Mouse (Mus musculus) adrenal gland, adult 8-10 months (tissue): ENCODE measurements around the gene Ints7. TPM values are rescaled to one million over a fixed set of nuclear protein-coding genes. Genes with fewer than 3 reads are reported as not detected.
A peak's percentile ranks its signal among the peaks of the same experiment; 100 is the strongest.

ENCODE experiments used
- DNase-seq: peaks from one replicate; pipeline ENCODE4 v3.0.0; 2022
- total RNA-seq, 4 experiments: library from RNA; stranded (reverse); gene quantifications; 2 replicates each; pipeline ENCODE4 v1.2.4; 2022

Gene Ints7
- total RNA-seq, 4 experiments from 2014 or later: 22.5 to 31.1 (median 24.6) TPM

DNA sequence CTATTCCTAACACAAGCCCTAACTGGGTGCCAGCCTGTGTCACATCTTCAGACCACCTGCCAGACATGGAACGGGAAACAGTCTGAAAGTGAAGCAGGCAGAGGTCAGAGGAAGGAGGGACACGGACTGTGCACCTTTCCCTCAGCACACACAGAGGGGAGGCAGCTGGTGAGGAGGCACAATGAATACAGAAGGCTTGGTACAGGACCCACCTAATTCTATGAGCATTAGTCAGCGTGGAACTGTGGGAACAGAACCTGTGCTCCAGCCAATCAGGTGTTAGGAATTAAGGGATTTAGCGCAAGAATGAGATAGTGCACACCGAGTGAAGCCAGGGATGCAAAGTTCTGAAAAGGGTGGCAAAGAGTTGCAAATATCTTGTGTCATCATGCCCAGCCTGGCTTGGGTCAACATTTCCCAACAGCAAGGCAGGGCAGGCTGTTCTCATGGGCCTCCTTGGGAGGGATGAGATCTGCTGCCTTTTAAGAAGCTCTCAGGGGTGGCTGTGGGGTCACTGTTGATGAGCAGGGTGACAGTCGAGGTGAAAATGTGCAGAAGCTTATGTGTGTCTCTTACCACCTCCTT is 57.2 kb downstream of the Ints7 start:
- no peak for DNase-seq

- DNase-seq: no peak
Observed at GRCm38 (mm10) chr1:191634116-191634515, 58.7 kb downstream of the Ints7 start.

DNA sequence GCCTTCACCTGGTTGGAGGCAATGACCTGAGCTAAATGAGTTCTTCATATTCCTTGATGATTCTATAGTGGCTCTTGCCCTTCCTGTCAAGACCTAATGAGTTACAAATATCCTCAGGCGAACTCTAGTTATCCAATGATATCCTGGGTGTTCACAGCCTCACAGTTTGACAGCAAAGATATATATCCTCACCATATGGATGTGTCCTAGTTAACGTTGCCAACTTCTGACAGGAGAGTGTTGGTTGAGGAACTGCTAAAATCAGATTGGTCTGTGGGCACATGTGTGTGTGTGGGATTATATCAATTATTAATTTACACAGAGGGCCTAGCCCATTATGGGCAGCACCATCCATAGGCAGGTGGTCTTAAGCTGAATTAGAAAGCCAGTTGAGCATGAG is 63.0 kb downstream of the Ints7 start:
- DNase-seq: no peak

GRCm38 (mm10) chr1:191639200-191639807 is 63.9 kb downstream of the Ints7 start:
- no peak for DNase-seq

GRCm38 (mm10) chr1:191640146-191640545 is 64.7 kb downstream of the Ints7 start:
- no peak for DNase-seq

DNA sequence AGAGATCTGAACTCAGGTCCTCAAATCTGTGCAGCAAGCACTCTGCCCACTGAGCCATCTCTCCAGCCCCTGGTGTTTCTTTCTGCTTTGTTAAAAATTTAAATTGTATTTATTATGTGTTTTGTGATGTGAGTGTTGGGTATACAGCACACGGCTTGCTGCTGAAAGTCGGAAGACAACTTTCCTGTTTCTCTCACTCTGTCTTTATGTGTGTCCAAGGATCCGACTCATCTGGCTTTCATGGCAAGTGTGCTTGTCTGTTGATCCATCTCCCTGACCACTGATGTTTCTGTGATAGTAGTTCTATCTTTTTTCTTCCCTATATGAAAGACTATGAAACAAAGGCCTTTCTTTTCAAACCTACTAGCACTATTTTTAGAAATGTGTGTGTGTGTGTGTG is 65.4 kb downstream of the Ints7 start:
- no peak for DNase-seq

DNA sequence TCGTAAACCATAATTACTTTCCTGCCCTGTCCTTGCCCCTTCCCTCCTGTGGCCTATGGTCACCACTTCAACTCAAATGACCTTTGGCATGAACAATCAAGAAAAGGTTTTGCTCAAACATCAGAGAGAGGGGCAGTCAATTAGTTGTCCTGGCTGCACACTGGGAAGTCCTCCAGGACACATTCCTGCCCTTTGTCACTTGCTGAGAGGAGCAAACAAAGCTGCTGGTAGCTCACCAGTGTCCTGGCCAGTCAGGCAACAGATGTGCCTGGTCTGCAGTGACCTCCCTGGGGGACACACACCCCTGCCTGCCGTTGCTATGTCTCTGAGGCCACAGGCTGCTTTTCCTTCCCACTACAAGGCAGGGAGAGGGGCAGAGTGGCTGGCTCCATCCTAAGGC is 66.0 kb downstream of the Ints7 start:
- no peak for DNase-seq

- no peak for DNase-seq
Observed at GRCm38 (mm10) chr1:191642903-191643302, 67.5 kb downstream of the Ints7 start.

DNA sequence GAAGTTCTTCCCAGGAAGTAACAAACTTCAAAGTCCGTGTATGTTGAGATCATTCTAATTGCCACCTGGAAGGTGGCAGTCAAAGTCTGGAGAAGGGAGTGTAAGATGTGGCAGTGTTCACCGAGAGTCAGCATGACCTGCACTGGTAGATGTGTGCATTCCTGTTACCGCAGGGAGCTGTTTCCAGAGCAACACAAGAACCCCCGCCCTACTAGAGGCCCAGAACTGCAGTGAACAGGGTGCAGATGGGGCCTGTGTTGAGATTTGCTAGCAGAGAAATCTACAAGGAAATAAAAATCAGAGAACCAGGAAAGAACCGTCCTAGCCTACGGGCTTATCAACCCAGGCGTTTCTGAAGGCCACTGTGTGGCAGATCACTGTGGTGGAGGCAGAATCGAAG is 70.5 kb downstream of the Ints7 start:
- DNase-seq: no peak

DNA sequence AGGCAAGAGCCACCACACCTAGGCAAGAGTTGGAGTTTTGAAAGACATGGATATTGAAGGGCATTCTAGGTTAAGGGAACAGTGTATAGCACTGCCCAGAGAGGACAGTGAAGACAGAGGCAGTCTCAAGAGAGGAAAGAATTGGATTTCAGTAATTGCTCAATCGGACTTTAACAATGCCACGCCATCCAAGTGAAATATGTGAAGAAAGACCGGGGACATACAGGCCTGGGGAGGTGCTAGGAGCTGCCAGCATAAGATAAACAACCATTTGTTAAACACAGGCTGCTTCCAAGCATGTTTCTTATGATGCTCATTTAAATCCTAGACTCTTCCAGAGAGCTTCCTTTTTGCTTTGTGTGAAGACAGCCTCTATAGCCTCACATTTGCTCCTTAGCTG is 72.2 kb downstream of the Ints7 start:
- no peak for DNase-seq

- no peak for DNase-seq
Observed at GRCm38 (mm10) chr1:191659441-191659840, 84.0 kb downstream of the Ints7 start.

DNA sequence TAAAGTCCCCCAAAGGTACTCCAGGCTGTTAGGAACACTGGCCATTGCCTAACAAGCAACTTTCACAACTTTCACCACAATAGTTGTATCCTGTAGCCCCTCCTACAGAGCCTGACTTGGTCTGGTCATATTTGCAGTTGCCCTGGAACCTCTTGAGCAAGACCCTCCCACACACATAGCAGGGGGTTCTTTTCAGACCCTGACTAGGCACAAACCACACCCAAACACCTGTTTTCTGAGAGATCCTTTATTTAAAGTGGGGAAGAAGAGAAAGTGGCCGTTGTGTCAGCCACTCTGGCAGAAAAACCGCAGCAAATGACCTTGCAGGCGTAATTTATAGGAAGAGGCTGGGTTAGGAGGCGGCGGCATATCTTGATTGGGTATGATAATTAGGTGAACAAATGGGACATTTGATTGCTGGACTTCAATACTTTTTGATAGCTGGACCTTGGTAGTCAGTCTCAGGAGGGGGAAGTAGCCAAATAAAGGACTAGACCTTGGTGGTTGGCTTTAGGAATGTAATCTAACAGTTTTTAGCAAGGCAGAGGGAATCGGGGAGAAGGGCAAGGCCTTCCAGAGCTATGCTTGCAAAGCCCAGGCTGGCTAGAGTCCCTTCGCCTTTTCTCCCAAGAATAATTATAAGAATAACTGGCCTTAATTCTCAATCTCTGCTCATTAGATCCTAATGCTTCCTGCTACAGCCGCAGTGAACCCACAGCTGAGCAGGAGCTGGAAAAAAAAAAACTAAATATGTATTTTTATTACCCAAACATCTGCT is 85.8 kb downstream of the Ints7 start:
- peak; percentile 53 for DNase-seq

DNA sequence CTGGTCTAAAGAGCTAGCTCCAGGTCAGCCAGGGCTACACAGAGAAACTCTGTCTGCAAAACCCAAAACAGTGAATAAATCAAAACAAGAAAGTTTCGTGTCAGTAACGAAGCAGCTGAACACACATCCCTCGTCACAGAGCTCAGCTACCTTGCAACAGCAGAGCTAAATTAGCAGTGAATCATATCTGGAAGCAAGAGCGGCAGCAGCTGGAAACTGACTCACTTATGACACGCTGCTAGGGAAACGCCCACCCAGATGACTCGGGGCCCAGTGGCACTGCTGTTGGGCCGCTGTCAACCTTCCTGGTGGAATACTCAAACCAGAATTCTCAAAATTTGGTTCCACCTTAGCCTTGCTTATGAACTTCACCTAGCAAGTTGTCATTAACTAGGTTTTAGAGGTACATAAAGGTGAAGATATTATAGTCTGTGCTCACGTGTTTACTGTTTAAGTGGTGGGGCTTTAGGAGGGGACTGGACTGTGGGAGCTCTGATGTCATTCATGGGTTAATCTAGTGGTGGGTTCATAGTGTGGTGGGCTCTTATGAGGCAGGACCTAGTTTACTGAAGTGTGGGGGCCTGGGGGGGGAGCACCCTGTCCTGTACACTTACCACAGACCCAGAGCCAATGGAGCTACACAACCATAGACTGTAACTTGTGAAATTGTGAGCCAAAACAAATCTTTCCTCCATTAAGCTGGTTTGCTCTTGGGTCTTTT is 86.9 kb downstream of the Ints7 start:
- DNase-seq: peak; percentile 67

DNA sequence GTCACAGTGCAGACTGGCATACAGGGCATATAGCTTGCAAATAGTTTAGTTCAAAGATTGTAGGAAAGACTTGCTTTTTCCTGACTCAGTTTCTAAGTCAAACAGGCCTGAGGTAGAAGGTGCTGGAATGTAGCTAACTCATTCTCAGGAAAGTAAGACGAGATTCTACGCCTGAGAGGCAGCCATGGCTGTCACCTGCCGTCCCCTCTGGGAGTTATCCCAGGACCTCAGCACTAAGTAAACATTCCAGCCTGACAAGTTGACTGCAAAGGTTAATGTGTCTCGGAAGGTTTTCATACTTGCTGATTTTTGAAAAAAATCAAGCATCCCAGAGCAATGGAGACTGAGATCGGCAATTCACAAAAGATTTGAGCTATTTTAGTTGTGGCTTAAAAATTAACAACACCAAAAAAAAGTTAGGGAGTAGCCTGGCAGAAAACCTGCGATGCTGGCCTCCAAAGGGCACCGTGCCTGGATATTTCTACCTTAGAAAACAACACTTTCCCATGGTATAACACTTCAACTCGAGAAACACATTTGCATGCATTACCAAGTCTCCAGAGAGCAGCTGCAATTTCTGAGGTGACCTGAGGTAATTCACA is 87.6 kb downstream of the Ints7 start:
- DNase-seq: no peak

- DNase-seq: no peak
Observed at GRCm38 (mm10) chr1:191663603-191664002, 88.2 kb downstream of the Ints7 start.

DNA sequence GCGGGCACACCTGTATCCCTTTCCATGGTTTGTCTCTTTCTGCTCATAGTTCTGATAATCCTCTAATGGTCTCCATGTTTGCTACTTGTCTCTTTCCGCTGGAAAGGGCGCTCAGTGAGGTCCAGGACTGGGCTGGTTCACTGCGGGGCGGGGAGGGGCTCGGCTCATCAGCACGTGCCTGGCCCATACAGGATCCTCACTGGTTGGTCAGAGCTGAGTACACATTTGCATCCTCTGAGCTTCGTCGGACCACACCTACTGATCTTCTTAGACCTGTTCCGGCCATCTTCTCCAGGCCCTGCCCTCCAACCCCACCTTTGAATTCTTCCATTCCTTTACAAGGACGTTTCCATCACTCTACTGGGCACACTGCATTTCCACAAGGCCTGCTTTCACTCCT is 90.9 kb downstream of the Ints7 start:
- no peak for DNase-seq

- DNase-seq: no peak
Observed at GRCm38 (mm10) chr1:191668030-191668429, 92.6 kb downstream of the Ints7 start.

Other genes with a start within 250 kb of the Ints7 start
- 1 to 10 TPM; 6.0 to 9.2 (median 8.4) TPM for gene Tmem206, start 249.7 kb upstream of the Ints7 start, total RNA-seq
- 100 to 1,000 TPM in 3 of 4 experiments, 10 to 100 TPM in 1; 91.2 to 155 (median 133) TPM for gene Ppp2r5a, start 172.4 kb upstream of the Ints7 start, total RNA-seq
- 1 to 10 TPM in 1 of 4 experiments, under 1 TPM in 3; 0.64 to 1.7 (median 0.79) TPM for gene Dtl, start 92 bp upstream of the Ints7 start, total RNA-seq
- gene Lpgat1, start 142.2 kb downstream of the Ints7 start, total RNA-seq: 100 to 1,000 TPM in 2 of 4 experiments, 10 to 100 TPM in 2; 76.6 to 114 (median 95.5) TPM
- gene Nek2, start 245.8 kb downstream of the Ints7 start, total RNA-seq: 1 to 10 TPM in 3 of 4 experiments, under 1 TPM in 1; 0.92 to 4.7 (median 1.5) TPM